Mouse (Mus musculus) hindbrain, embryonic 15.5 days (tissue): Measurements from ENCODE around the gene Ccnb2. TPM values are rescaled to one million over a fixed set of nuclear protein-coding genes. Genes with fewer than 3 reads are reported as not detected.
"Not testable (repeated sequence)": the region's sequence is repeated elsewhere in the genome, so short reads cannot be mapped to it uniquely, and the experiment has no call there.

ENCODE experiments used
- ATAC-seq: fragments of 200-750 bp; cut with Nextera tagmentation; 2 replicates; pipeline ENCODE4 v1.8.0; 2017; ENCODE audit warnings: low read depth, moderate number of reproducible peaks, moderate TSS enrichment; ENCODE audit not compliant: low FRiP score
- H3K27ac ChIP-seq: fragments of 300-500 bp; sonication (generic); replicated peaks from 2 replicates; pipeline ENCODE4 v1.5.1; 2015; ENCODE audit warnings: mild to moderate bottlenecking, inconsistent platforms
- H3K27me3 ChIP-seq: fragments of 300-500 bp; sonication (generic); 2 replicates; pipeline ENCODE4 v1.6.1; 2015; ENCODE audit warnings: control low read depth, inconsistent platforms
- H3K36me3 ChIP-seq: fragments of 300-500 bp; sonication (generic); 2 replicates; pipeline ENCODE4 v1.6.1; 2015; ENCODE audit warnings: control low read depth, inconsistent platforms
- H3K4me1 ChIP-seq: fragments of 300-500 bp; sonication (generic); replicated peaks from 2 replicates; pipeline ENCODE4 v1.6.1; 2015; ENCODE audit warnings: control low read depth, inconsistent platforms
- H3K4me2 ChIP-seq: fragments of 300-500 bp; sonication (generic); 2 replicates; pipeline ENCODE4 v1.6.1; 2015; ENCODE audit warnings: moderate library complexity, mild to moderate bottlenecking, inconsistent platforms
- H3K4me3 ChIP-seq: fragments of 300-500 bp; sonication (generic); 2 replicates; pipeline ENCODE4 v1.5.1; 2015; ENCODE audit warnings: mild to moderate bottlenecking, inconsistent platforms
- H3K9ac ChIP-seq: fragments of 300-500 bp; sonication (generic); 2 replicates; pipeline ENCODE4 v1.6.1; 2015; ENCODE audit warnings: inconsistent platforms
- H3K9me3 ChIP-seq: fragments of 300-500 bp; sonication (generic); 2 replicates; pipeline ENCODE4 v1.6.1; 2016; ENCODE audit warnings: control low read depth, inconsistent platforms
- WGBS: fragments of 180-500 bp; shearing (Covaris S2); methylation state at CpG from one replicate; pipeline ENCODE4 v1.1.7; 2015; 5-methylcytosine and 5-hydroxymethylcytosine counted together
- polyA plus RNA-seq: library from polyadenylated mRNA; unstranded; fragments of >200 nt; fragmentation: Nextera tagmentation; extraction: Ambion mirVana; gene quantifications from 2 replicates; pipeline ENCODE4 v1.2.1, GENCODE M21; 2015

Gene Ccnb2
- polyA plus RNA-seq, result 30.7 and 40.5 TPM in 2 replicates

DNA sequence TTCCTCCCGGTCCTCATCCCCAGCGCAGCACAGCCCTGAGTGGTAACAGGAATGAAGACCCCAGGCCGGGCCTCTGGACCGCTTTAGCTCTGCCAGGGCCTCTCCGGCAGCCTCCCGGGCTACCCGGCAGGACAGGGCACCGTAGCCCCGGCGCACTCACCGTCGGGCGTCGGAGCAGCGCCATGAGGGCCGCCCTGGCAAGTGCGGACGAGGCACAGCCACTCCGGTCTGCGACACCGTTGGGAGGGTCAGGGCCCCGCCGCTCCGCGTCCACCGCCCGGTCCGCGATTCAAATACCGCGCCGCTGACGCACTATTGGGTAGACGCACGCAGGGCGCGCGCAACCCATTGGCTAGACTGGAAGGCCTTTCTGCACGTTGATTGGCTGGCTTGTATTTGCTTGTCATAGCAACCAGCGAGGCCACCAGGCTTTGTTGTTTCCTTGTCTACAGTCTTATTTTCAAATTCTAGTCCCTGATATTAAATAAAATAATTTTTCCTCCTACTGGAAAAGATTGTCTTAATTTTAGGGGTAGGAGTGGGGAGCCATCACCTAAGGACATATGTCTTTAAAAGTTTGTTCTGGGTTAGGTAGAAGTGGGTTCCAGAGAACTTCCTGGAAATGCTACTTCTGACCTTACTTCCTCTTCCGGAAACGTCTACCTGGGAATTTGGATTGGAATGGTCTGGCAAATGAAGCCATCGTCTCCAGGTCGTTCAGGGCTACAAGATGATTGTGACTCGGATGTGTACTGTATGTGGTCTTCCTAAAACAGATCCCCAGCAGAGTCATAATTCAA lies at the start of gene Ccnb2:
Ccnb2 (minus strand) TSS at position 291 of the 800 bp plus-strand sequence.
- H3K4me1 ChIP-seq, result peaks cover 13% of the 10 kb centered on the region
- peak within 1 kb of the TSS; percentile 100 for H3K4me2 ChIP-seq
- WGBS, result 3% methylated on average over 45 of the region's 45 CpGs
- peak; percentile 98 for ATAC-seq
- no peaks in the 10 kb centered on the region for H3K27me3 ChIP-seq
- H3K4me3 ChIP-seq, result peak within 1 kb of the TSS; percentile 51
- no peak within 1 kb of the TSS for H3K27ac ChIP-seq
- peak within 1 kb of the TSS; percentile 37; the same call in 1 of the 2 replicates for H3K9ac ChIP-seq
- peaks cover 16% of the 10 kb centered on the region for H3K36me3 ChIP-seq
- H3K9me3 ChIP-seq, result no peaks in the 10 kb centered on the region

- H3K36me3 ChIP-seq, ATAC-seq, H3K27me3 ChIP-seq, H3K27ac ChIP-seq, H3K9ac ChIP-seq, H3K4me3 ChIP-seq, H3K9me3 ChIP-seq, H3K4me1 ChIP-seq, H3K4me2 ChIP-seq: not testable (repeated sequence)
- WGBS, result 95% methylated on average over 13 of the region's 13 CpGs
These were observed 41.7 kb upstream of the Ccnb2 start for GRCm38 (mm10) chr9:70463091-70463490.

- Histone ChIP-seq H3K27me3 (no peaks in the 10 kb centered on the region), H3K4me1 (no peaks in the 10 kb centered on the region), H3K27ac (no peak overlapping the region), H3K4me3 (no peak overlapping the region), H3K4me2 (no peak overlapping the region), H3K9me3 (no peaks in the 10 kb centered on the region), H3K36me3 (peaks cover 38% of the 10 kb centered on the region), H3K9ac (no peak overlapping the region)
- WGBS, result 94% methylated on average over 2 of the region's 2 CpGs
- ATAC-seq, result no peak
These were observed 31.0 kb upstream of the Ccnb2 start for GRCm38 (mm10) chr9:70452371-70452770.

- no peaks in the 10 kb centered on the region for H3K9me3 ChIP-seq
- H3K9ac ChIP-seq, result no peak overlapping the region
- no peak overlapping the region for H3K27ac ChIP-seq
- ATAC-seq, result no peak
- H3K4me2 ChIP-seq, result no peak overlapping the region
- peaks cover 40% of the 10 kb centered on the region for H3K36me3 ChIP-seq
- no peaks in the 10 kb centered on the region for H3K27me3 ChIP-seq
- no peaks in the 10 kb centered on the region for H3K4me1 ChIP-seq
- no peak overlapping the region for H3K4me3 ChIP-seq
- 93% methylated on average over 5 of the region's 5 CpGs for WGBS
These were observed 27.7 kb upstream of the Ccnb2 start for GRCm38 (mm10) chr9:70449072-70449471.

- Histone ChIP-seq H3K9ac (no peak overlapping the region), H3K27me3 (no peaks in the 10 kb centered on the region), H3K4me2 (no peak overlapping the region), H3K4me3 (no peak overlapping the region), H3K27ac (no peak overlapping the region), H3K9me3 (no peaks in the 10 kb centered on the region), H3K36me3 (peaks cover 62% of the 10 kb centered on the region), H3K4me1 (no peaks in the 10 kb centered on the region)
- ATAC-seq, result no peak
- 96% methylated on average over 4 of the region's 4 CpGs for WGBS
These were observed 18.6 kb upstream of the Ccnb2 start for GRCm38 (mm10) chr9:70439959-70440358.

DNA sequence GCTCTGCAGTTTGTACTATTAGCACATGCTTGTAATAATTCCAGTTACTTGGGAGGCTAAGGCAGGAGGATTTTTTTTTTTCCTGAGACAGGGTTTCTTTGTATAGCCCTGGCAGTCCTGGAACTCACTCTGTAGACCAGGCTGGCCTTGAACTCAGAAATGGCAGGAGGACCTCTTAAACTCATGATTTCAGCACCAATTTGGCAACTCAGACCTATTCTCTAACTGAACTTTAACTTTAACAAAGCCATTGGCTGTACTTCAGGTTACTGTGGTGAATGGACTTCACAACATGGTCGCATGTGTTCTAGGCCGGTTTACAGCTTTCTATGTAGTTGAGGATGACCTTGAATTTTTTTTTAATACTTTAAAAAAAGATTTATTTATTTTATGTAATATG lies 1.3 kb upstream of the Ccnb2 start:
- H3K9me3 ChIP-seq, result no peaks in the 10 kb centered on the region
- no peak overlapping the region for H3K27ac ChIP-seq
- ATAC-seq, result no peak
- WGBS, result 99% methylated on average over 2 of the region's 2 CpGs
- H3K4me1 ChIP-seq, result peaks cover 13% of the 10 kb centered on the region
- peaks cover 28% of the 10 kb centered on the region for H3K36me3 ChIP-seq
- H3K9ac ChIP-seq, result no peak overlapping the region
- no peak overlapping the region for H3K4me2 ChIP-seq
- no peak overlapping the region for H3K4me3 ChIP-seq
- H3K27me3 ChIP-seq, result no peaks in the 10 kb centered on the region

GRCm38 (mm10) chr9:70416412-70416811 lies 4.9 kb downstream of the Ccnb2 start:
- no peak overlapping the region for H3K4me3 ChIP-seq
- WGBS, result 84% methylated on average over 3 of the region's 3 CpGs
- no peaks in the 10 kb centered on the region for H3K27me3 ChIP-seq
- no peak for ATAC-seq
- no peaks in the 10 kb centered on the region for H3K9me3 ChIP-seq
- no peak overlapping the region for H3K9ac ChIP-seq
- H3K36me3 ChIP-seq, result peaks cover 6% of the 10 kb centered on the region; the same call in 1 of the 2 replicates
- H3K4me1 ChIP-seq, result peaks cover 6% of the 10 kb centered on the region
- no peak overlapping the region for H3K4me2 ChIP-seq
- H3K27ac ChIP-seq, result no peak overlapping the region

DNA sequence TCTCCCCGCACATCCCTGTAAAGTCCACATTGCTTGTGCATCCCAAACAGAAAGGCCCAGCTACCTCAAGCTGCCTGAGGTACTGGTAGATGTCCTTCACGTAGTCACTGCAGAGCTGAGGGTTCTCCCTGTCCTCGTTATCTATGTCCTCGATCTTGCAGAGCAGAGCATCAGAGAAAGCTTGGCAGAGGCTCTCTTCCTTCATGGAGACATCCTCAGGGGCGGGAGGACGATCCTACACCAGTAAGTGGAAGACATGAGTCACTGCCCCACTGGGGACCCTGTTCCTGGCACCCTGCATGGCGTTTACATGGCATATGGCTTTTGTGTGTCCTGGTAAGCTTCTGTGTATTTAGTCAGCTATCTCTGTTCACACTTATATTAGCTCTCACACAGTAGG lies 8.3 kb downstream of the Ccnb2 start:
- no peak overlapping the region for H3K9ac ChIP-seq
- H3K27me3 ChIP-seq, result no peaks in the 10 kb centered on the region
- H3K4me1 ChIP-seq, result no peaks in the 10 kb centered on the region
- no peaks in the 10 kb centered on the region for H3K9me3 ChIP-seq
- no peak overlapping the region for H3K4me3 ChIP-seq
- no peak overlapping the region for H3K4me2 ChIP-seq
- WGBS, result 94% methylated on average over 7 of the region's 7 CpGs
- H3K36me3 ChIP-seq, result peaks cover 15% of the 10 kb centered on the region
- no peak for ATAC-seq
- H3K27ac ChIP-seq, result no peak overlapping the region

- no peak for ATAC-seq
- peaks cover 21% of the 10 kb centered on the region for H3K36me3 ChIP-seq
- H3K9me3 ChIP-seq, result no peaks in the 10 kb centered on the region
- WGBS, result 87% methylated on average over 11 of the region's 11 CpGs
- H3K27me3 ChIP-seq, result no peaks in the 10 kb centered on the region
- no peak overlapping the region for H3K9ac ChIP-seq
- H3K4me2 ChIP-seq, result no peak overlapping the region
- H3K27ac ChIP-seq, result no peak overlapping the region
- no peaks in the 10 kb centered on the region for H3K4me1 ChIP-seq
- no peak overlapping the region for H3K4me3 ChIP-seq
These were observed 10.7 kb downstream of the Ccnb2 start for GRCm38 (mm10) chr9:70410668-70411067.

DNA sequence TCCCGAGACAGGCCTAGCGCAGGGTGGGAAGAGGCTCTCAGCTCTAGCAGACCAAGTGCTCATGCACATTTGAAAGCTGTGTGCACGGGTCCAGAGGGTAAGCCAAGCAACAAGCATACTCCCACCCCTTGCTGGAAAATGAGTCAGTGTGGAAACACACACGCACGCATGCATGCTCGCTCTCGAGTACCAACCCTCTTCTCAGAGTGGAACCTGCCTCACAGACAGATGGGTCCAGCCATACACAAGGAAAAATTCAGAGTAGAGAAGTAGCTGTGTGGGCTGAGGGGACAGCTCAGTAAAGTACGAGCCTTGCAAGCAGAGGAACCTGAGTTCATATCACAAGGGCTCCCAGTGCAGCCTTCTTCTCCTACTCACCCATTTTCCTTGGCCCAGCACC lies 11.6 kb downstream of the Ccnb2 start:
- Histone ChIP-seq H3K9me3 (no peaks in the 10 kb centered on the region), H3K9ac (no peak overlapping the region), H3K27ac (no peak overlapping the region), H3K4me3 (no peak overlapping the region), H3K36me3 (peaks cover 21% of the 10 kb centered on the region), H3K4me1 (no peaks in the 10 kb centered on the region), H3K4me2 (no peak overlapping the region), H3K27me3 (no peaks in the 10 kb centered on the region)
- 95% methylated on average over 8 of the region's 8 CpGs for WGBS
- ATAC-seq, result no peak

GRCm38 (mm10) chr9:70408791-70409190 lies 12.6 kb downstream of the Ccnb2 start:
- H3K27ac ChIP-seq, result no peak overlapping the region
- no peaks in the 10 kb centered on the region for H3K4me1 ChIP-seq
- peaks cover 21% of the 10 kb centered on the region for H3K36me3 ChIP-seq
- H3K4me3 ChIP-seq, result no peak overlapping the region
- H3K4me2 ChIP-seq, result no peak overlapping the region
- ATAC-seq, result no peak
- 89% methylated on average over 3 of the region's 3 CpGs for WGBS
- H3K27me3 ChIP-seq, result no peaks in the 10 kb centered on the region
- H3K9me3 ChIP-seq, result no peaks in the 10 kb centered on the region
- no peak overlapping the region for H3K9ac ChIP-seq

GRCm38 (mm10) chr9:70406596-70406995 lies 14.8 kb downstream of the Ccnb2 start:
- H3K9me3 ChIP-seq, result no peaks in the 10 kb centered on the region
- no peak overlapping the region for H3K9ac ChIP-seq
- H3K4me1 ChIP-seq, result no peaks in the 10 kb centered on the region
- peaks cover 21% of the 10 kb centered on the region for H3K36me3 ChIP-seq
- ATAC-seq, result no peak
- no peak overlapping the region for H3K4me2 ChIP-seq
- no peak overlapping the region for H3K4me3 ChIP-seq
- no peak overlapping the region for H3K27ac ChIP-seq
- no peaks in the 10 kb centered on the region for H3K27me3 ChIP-seq
- WGBS, result 92% methylated on average over 3 of the region's 3 CpGs
